Mouse (Mus musculus): ENCODE data around the gene G3bp2.
"Not testable (repeated sequence)": the region's sequence is repeated elsewhere in the genome, so short reads cannot be mapped to it uniquely, and the experiment has no call there.

G3bp2 gene

DNA sequence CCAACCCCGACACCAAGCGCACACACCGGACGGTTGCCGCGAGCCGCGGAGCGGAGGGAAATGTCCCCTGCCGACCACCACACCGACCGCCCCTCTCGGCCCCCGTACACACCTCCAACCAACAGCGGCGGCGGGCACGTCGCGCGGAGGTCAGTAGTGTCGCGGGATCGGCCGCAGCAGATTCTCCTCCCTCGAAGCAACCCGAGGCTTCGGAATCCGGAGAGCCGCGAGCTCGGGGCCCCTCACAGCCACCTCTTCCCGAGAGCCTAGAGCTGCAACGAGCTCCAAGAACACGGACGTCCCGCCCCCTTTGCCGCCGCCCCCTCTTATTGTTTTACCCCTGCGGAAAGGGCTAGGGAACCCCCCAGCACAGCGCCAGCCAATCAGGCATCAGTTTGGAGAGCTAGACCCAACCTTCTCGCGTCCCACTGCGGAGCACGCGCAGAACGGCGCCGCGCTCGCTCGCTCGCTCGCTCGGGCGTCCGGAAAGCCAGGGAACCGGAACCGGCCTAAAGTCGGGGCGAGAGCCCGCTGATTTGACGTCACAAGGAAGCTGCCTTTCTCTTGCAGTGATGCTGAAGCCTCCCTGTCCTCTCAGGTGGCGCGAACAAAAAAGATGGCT lies at the start of gene G3bp2:
TSS of gene G3bp2 (minus strand) at position 303 of the 622 bp plus-strand sequence.
- peak; percentile 98 for DNase-seq (ENCODE audit: low spot score in 2 of 2)

DNA sequence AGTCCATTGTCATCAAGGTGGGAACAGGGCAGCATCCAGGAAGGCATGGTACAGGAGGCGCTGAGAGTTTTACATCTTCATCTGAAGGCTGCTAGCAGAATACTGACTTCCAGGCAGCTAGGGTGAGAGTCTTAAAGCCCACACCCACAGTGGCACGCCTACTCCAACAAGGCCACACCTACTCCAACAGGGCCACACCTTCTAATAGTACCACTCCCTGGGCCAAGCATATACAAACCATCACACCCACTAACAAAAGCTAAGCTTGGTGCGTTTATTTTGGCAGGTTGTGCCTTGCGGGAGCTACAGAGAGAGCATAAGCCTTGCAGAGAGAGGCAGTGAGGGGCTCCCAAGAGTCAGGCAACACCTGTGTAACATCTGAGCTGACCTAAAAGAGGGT lies 49.5 kb upstream of the G3bp2 start:
- DNase-seq (ENCODE audit: low spot score in 2 of 2): not testable (repeated sequence)

DNA sequence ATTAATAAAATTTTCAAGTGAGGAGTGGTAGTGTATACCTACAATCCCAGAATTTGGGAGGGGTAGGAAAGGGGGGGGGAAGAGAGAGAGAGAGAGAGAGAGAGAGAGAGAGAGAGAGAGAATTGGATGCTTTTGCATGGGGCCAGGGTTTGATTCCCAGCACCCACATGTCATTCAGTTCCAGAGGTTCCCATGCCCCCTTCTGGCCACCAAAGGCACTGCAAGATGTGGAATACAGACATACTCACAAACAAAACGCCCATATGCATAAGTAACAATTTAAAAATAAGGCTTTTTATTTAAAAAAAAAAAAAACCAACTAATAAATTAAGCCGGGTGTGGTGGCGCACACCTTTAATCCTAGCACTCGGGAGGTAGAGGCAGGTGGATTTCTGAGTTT lies 48.6 kb upstream of the G3bp2 start:
- no peak for DNase-seq (ENCODE audit: low spot score in 2 of 2)

DNA sequence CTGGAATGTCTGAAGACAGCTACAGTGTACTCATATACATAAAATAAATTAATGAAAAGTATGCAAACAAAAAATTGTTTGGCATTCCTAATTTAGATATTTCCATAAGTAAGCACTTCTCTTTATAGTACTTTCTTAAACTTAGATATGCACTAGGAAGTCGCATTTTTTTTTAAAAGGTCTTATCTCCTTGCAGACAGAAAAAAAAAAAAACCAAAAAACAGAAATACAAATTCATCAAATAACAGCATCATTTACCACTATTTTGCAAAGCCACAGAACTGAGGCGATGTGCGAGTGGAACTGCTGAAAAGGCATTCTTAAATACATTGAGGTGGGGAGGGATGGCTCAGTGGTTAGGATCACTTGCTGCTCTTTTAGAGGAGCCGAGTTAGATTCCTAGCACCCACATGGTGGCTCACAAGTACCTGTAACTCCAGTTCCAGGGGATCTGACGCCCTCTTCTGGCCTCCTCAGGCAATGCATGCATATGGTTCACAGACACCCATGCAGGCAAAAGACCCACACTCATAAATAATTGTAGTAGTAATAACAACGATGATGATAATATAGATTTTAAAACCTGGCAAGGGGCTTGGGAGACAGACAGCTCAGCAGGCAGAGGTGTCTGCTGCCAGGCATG lies 46.6 kb upstream of the G3bp2 start:
- DNase-seq (ENCODE audit: low spot score in 2 of 2): no peak

DNA sequence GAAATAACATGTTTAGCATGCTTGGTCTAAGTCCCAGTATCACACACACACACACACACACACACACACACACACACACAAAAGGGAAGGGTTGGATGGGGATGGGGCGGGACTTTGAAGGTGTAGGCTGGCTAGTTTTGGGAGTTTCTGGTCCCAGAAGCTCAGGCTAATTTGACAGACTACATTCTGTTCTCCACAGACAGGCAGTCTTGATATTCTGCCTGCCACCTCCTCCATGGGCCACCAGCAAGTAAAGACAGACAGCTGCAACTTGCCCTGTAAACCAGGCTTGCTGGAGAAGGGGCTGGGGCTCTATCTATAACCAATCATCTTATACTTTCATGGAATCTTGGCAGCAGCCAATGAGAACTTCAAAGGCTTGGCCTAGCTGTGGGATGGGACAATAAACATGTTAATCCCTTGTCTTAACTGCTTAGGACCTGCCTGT lies 45.8 kb upstream of the G3bp2 start:
- no peak for DNase-seq (ENCODE audit: low spot score in 2 of 2)

- peak; percentile 43 to 50 for DNase-seq (ENCODE audit: low spot score in 2 of 2)
Measured at GRCm38 (mm10) chr5:92128570-92128969, 45.1 kb upstream of the G3bp2 start.

DNA sequence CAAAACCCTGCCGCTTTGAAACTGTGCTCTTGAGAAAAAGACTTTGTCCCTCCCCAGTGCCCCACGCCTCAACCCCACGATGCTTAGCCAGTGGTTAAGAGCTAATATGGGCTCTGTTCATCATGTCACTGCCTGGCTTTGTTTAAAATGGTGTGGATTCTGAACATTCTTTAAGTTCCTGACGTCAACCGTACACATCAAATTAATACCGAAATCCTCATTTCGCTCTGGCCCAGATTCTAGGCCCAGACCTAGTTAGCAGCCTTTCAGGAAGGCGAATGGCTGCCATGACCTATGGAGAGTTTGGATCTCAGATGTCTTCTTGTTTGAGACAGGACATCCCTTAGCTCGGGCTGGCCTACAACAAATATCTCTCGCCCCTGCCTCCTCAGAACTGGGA lies 44.2 kb upstream of the G3bp2 start:
- DNase-seq (ENCODE audit: low spot score in 2 of 2): no peak

- no peak for DNase-seq (ENCODE audit: low spot score in 2 of 2)
Measured at GRCm38 (mm10) chr5:92127141-92127625, 43.7 kb upstream of the G3bp2 start.

DNA sequence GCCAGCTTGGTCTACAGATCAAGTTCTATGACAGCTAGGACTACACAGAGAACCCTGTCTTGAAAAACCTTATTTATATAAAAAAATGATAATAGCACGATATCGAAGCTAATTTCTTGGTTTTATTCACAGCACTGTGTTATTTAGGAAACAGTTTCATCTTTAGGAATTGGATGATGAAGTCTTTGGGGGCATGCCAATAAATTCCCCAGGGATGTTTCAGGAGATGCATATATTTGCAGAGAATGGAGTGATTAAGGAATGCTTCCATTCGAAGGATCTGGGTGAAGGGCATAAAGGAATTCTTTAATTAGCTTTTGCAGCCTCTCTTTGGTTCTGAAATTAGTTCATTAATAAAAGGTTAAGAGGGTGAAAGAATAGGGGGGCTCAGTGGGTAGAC lies 41.9 kb upstream of the G3bp2 start:
- DNase-seq (ENCODE audit: low spot score in 2 of 2): no peak

GRCm38 (mm10) chr5:92121636-92122035 lies 38.1 kb upstream of the G3bp2 start:
- no peak for DNase-seq (ENCODE audit: low spot score in 2 of 2)

- peak; percentile 67 to 74 for DNase-seq (ENCODE audit: low spot score in 2 of 2)
Measured at GRCm38 (mm10) chr5:92117823-92118403, 34.4 kb upstream of the G3bp2 start.

GRCm38 (mm10) chr5:92114939-92115338 lies 31.4 kb upstream of the G3bp2 start:
- DNase-seq (ENCODE audit: low spot score in 2 of 2): no peak

- no peak for DNase-seq (ENCODE audit: low spot score in 2 of 2)
Measured at GRCm38 (mm10) chr5:92114223-92114622, 30.7 kb upstream of the G3bp2 start.

- DNase-seq (ENCODE audit: low spot score in 2 of 2): no peak
Measured at GRCm38 (mm10) chr5:92113484-92113883, 30.0 kb upstream of the G3bp2 start.

DNA sequence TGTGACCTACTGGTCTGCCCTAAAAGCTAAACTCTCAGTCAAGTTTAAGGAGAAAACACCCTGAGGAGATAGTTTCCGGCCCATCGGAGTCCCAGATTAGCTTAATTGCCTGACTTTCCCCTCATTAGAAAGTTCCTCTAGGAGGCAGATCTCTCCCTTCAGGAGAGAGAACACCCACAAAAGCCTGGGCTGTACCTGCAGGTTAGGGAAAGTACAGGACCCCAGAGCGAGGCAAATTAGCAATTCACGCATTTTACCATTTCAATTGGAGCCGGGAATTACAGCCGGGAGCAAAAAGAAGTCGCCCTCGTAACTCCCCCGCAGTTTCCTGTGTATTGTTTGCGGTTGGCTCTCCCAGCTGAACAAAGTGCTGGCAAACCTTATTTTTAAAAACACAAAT lies 29.1 kb upstream of the G3bp2 start:
- DNase-seq (ENCODE audit: low spot score in 2 of 2): no peak

DNA sequence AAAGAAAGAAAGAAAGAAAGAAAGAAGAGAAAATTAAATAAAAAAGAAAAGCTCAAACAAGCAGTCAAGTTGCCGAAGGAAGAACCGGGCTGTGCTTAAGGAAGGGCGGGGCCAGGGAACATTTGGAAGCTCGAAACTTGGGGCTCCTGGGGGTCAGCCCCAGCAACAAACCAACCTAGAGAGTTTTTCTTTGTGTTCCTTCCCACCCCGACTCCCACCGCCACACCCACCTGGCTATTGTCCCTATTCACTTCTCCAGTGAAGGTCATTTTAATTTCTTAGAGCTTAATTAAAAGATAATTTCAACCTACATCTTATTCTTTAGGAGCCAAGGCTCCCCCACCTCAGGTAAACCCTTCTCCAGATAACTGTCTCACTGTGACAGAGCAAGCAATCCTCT lies 28.7 kb upstream of the G3bp2 start:
- DNase-seq (ENCODE audit: low spot score in 2 of 2): no peak

DNA sequence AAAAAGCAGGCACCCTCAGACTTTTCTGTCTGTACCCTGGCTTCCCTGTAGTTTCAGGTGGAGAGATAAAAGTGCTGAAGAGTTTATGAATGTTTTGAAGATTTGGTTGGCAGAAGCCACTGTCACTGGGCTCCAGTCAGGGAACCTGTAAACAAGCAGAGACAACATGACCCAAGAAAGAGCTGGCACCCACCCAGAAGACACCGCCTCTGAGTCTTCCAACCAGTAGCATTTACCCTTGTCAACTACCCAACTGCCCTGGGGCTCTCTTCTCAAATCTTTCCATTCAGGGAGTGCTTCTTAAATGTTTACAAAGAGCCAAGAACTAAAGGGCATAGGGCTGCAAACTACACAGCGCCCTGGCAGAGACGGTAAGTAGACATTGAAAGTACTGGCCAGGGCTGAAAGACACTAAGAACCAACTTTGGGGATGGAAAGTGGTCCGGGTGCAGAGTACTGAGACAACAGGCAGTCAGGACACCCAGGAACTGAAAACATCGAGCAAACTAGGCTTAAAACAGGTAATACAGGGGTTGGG lies 27.4 kb upstream of the G3bp2 start:
- no peak for DNase-seq (ENCODE audit: low spot score in 2 of 2)

- DNase-seq (ENCODE audit: low spot score in 2 of 2): peak in 1 of 2 experiments; percentile 37
Measured at GRCm38 (mm10) chr5:92107282-92107681, 23.8 kb upstream of the G3bp2 start.

DNA sequence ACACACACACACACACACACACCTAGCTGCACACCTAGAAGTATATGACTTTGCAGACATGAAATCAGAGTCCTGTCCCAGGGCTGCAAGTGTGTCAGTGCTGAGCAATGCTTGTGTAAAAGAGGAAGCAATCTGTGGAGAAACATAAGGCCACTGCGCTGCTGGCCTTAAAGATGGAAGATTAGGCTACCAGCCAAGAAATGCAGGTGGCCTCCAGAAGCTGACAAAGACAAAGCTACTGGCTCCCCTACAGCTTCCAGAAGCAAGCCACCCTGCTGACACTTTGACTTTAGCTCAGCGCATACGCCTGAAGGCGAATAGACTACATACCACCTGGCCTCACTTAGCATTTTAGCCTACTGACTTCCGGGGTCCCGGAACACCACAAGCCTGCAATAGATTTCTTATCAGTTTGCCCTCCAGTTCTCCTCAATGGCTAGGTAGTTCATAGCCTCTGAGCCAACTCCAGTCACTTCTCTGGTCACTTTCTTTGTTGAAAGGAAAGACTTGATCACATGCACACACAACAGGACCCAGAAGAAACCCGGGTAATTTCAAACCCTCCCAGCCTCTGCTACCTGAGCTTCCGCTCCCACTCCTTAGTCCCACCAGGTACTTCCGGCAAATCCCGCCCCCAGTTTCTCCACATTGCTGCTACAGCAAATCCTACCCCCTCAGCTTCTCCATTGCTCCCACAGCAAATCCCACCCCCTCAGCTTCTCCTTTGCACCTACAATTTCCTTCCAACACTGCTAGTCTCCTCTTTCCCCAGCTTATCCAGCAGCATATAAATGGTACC lies 23.0 kb upstream of the G3bp2 start:
- peak; percentile 49 to 67 for DNase-seq (ENCODE audit: low spot score in 2 of 2)

GRCm38 (mm10) chr5:92103816-92104415 lies 20.4 kb upstream of the G3bp2 start:
- no peak for DNase-seq (ENCODE audit: low spot score in 2 of 2)

DNA sequence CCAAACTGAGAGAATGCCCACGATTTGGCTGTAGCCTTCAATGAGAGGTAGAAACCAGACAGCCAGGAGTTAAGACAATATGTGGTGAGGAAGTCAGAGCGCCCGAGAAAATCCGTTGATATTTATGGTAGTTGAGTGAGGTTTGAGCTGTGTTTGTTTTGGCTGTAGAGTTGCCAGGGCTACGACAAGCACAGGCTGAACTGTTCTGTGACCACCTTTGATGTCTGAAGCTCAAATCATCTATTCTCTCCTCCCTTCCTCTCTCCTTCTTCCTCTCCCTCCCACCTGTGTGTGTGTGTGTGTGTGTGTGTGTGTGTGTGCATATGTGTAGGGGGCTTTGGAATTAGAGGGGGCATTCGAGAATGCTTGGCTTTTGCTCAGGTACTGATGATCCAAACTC lies 19.5 kb upstream of the G3bp2 start:
- DNase-seq (ENCODE audit: low spot score in 2 of 2): no peak

DNA sequence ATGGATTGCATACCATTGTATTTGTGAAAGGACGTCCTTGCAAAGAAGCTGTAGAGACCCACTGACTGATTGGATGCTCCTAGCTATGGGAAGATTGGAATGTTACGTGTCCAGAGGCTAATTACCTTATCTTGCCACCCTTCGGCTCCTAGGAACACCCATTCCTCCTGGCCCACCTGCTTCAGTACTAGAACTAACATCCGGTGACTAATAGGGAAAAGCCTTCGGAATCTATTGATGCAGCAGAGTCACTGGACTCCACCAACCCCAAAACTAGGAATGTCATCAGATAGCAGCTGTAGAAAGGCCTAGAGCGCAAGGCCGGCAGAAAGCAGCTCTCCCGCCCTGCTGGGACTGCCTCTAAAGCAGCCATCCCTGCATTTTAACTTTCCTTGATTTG lies 18.1 kb upstream of the G3bp2 start:
- no peak for DNase-seq (ENCODE audit: low spot score in 2 of 2)

Data from right cerebral cortex, postnatal 10 days (tissue).